Mouse (Mus musculus) mature B cell (primary cell): ENCODE data around the gene Tctn1.

Source experiments
- in situ Hi-C: fragments of 300-500 bp; cut with MboI; formaldehyde crosslinking; loops from 2 replicates; pipeline ENCODE4 v1.14.3; 2019

Tctn1 gene

DNA sequence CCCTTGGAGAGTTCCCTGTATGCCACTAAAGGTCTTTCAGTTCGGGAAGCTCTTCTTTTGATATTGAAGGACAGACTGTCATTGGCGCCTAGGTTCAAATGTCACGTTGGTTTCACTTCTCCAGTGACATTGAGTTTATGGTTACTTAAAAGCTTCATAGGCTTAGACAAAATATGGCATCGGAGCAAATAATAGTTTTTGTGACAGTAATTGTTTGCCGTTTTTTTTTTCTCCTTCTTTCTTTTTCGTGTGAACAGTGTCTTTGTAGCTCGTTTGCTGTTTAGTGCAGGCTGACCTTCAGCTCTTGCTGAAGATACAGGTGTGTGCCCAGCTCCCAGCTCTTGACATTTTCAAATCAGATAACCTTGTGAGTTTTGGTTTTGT lies 21.5 kb upstream of the Tctn1 start:
- in situ Hi-C loops: no loop called here

DNA sequence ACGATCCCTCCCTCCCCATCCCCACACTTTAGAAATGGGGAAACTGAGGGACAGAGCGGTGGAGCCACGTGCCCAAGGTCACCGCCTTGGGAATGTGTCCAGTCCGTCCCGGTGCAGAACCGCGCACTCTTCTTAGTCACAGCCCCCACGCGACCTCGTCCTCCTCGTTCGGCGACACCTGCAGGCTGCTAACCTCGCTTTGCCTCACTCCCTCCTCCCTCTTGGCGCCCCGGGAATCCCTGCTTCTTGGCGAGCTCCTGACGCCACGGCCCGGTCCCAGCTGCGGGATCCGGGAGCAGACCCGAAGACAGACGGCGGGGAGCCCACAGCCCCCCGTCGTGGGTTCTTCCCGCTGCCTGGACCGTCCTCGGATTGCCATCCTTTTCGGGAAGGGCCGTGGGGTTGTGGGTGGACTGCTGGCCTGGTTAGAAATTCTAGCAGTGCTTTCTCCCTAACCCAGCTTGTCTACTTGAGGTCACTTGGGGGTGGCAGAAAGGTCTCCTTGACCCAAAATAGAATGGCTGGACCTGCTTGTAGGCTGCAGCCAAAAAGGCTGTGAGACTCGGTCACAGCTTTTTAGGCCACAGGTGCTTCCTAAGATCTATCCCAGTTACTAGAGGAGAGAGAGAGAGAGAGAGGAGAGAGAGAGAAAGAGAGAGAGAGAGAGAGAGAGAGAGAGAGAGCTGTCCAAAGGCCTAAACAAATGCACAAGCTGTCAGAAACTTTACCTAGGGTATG lies 20.9 kb upstream of the Tctn1 start:
- in situ Hi-C loops: no loop called here

DNA sequence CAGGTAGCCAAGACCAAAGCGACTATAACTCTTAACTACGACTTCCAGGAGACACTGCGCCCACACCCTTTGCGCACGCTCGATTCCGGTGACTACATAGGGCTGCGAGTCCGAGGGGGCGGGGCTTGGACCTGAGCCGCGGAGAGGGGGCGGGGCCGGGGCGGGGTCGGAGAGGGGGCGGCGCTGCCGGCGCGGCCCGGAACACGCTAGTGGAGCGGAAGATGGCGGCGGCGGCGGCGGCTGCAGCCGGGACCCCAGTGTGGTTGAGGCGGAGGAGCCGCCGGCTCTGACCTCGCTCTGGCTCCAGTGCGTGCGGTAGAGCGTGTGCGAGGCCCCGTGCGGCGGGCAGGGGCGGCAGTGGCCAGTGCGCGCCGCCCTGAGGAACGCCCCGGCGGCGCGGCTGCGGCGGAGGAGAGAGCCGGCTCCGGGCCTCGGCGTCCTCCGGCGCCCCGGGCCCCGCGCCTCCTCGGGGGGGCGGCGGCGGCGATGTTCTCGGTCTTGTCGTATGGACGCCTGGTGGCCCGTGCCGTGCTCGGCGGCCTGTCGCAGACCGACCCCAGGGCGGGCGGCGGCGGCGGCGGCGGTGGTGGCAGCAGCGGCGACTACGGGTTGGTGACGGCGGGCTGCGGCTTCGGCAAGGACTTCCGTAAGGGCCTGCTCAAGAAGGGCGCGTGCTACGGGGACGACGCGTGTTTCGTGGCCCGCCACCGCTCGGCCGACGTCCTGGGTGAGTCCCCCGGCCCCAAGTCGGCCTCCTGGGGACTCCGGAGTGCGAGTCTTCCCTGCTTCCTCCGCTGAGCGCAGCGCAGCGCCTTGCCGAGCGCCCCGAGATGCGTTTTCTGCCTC lies 20.1 kb upstream of the Tctn1 start, which contains the start of gene Pptc7:
Gene Pptc7, plus strand, starts transcription at position 183 of the 846 bp plus-strand sequence.
- in situ Hi-C loops: no loop called here

DNA sequence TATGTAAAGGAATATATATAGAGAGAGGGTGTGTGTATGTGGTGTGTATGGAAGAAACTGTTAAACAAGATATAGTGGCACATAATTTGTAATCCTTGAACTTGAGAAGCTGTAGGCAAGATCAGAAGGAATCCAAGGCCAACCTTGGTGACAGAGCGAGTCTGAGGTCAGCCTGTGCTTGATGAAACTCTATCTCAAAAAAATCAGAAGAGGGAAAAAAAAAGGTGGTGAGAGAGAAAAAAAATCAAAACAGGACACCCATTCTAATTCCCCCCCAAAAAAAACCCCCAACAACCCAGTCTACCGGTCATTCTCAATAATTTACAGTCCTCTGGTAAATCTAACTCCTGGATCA lies 19.5 kb upstream of the Tctn1 start:
- in situ Hi-C loops: no loop called here

DNA sequence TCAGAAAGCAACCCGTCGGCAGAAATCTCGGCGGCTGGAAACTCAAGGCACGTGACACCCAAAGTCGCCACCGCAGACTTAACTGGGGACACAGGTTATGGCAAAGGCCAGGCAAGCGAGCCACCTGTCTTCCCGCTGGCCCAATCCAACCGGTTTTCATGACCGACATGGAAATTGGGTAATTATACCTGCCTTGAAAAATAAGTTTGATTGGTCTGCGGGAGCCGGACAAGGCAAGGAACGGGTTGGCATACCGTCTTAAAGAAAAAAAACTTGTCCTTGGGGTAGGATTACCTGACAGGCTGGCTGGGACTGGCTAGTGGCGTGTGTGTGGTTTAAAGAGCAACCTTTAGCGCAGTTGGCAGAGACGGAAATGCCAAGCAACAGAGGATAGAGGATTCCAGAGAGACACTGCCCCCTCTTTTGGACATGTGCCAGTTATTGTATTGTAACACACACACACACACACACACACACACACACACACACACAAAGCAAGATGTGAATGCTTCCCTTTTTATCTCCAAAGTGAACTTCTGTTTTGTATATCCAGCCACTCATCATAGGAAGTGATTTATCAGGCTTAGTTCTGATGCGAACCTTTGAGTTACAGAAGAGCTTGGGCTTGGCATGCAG lies 16.7 kb upstream of the Tctn1 start:
- in situ Hi-C loops: no loop called here

DNA sequence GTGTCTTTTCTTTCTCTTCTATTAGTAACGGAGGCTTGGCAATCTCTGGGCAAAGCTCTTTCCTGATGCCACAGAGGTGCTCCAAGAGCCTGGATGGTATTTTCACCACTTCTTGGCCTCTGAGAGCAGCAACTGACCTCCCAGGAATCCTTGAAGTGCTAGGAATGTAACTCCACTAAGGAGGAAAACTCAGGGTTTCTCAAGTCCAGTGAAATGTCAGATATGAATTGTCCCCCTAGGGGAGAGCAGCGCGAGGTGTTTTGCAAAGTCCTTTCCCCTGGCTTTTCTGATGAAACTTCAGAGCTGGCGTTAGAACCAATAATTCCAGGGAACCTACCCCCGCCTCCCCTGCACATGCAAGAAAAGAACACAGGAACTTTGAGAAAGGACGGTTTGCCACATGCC lies 16.2 kb upstream of the Tctn1 start:
- in situ Hi-C loops: no loop called here

DNA sequence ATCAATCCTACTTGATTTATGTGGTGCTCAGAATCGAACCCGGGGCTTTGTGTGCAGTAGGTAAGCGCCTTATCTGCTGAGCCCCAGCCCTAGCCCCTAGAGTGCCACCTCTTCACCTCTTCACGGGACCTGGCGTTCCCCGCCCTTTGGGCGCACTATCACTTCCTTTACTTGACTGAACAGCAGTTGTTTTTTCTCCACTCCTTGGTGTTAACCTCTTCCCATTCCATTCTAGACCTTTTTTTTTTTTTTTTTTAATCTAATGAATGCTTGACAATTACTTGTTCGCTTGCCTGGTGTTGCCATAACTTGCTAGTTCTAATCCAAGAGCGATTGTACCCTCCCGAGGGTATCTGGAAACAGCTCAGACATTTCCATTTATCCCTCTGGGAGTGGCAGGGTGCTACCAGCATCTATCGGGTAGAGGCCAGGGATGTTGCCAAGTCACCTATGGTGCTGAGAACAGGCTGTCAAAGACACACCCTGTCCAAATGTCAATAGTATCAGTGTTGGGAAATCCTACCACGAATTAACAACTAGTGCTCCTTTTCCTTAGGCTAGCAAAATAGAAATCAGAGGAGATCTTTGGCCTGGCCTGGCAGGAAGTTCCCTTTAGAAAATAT lies 15.7 kb upstream of the Tctn1 start:
- in situ Hi-C loops: no loop called here

DNA sequence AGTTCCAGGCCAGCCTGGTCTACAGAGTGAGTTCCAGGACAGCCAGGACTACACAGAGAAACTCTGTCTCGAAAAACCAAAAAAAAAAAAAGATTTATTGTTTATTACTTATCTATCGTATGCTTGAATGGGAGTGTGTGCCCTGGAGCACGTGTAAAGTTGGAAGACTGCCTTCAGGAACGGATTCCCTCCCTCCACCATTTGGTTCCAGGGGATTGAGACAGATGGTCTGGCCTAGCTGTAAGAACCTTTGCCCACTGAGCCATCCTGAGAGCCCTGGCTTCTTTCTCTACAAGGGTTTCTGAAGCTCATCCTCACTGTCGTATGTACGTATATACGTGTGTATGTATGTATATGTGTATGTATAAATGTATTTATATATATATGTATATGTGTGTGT lies 14.7 kb upstream of the Tctn1 start:
- in situ Hi-C loops: no loop called here

DNA sequence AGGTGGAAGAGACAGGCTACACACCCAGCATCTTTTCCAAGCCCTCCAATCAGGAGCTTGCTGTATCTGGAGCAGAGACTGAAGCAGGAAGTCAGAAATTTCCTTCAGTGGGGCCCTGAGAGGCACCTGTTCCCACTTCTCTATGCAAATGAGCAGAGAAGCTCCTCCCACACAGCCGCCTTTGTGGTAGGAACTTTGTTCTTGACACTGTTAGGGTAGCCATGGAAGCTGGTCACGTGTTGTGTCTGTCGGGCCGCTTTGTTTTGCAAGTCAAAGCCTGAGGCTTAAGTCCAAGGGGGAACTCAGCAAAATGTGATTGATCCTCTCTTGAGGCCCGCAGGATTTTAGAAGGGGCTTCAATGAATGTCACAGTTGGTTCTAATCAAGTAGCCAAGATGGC lies 10.5 kb upstream of the Tctn1 start:
- in situ Hi-C loops: no loop called here

DNA sequence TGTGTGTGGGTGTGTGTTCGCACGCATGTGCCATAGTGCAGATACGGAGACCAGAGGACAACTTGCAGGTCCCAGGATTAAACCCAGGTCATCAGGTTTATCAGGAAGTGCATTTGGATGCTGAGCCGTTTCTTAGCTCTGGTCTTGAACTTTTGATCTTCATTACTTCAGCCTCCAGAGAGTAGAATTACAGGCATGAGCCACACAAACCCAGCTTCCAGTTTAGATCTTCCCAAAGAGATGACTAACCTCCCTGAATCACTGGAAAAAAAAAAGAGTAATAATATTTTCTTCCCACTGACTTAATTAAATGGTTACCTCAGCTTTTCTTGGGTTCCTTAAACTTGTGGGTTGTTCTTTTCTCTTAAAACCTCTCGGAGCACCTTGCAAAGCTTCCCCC lies 8.6 kb upstream of the Tctn1 start:
- in situ Hi-C loops: no loop called here

DNA sequence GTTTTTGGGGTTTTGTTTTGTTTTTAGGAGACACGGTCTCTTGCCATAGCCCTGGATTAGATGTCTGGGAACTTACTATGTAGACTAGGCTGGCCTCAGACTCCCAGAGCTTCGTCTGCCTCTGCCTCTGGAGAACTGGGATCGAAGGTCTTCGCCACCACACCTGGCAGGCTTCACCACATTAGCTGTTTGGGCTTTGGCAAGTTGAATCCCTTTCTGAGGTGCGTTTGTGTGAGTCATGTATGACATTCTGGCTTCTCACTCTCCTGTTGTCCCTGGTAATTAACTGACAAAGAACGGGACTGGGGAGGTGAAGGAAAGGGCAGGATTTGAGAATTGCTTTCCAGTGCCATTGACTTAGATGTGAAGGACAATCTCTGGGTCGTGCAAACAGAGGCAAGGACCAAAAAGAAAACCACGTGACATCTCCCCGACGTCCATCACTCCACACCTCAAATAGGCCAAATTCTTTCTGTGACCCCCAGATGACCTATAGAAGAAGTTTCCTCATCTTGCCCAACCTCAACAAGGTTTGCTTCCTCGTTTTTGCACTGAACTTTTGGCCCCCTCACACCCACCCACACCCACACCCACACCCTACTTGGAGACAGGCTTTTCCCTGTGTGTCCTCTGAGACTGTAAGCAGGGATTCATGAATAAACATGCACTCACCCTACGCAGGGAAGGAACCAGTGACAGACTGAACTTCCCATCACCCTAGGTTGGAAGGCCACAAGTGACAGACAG lies 4.8 kb upstream of the Tctn1 start:
- in situ Hi-C loops: no loop called here

DNA sequence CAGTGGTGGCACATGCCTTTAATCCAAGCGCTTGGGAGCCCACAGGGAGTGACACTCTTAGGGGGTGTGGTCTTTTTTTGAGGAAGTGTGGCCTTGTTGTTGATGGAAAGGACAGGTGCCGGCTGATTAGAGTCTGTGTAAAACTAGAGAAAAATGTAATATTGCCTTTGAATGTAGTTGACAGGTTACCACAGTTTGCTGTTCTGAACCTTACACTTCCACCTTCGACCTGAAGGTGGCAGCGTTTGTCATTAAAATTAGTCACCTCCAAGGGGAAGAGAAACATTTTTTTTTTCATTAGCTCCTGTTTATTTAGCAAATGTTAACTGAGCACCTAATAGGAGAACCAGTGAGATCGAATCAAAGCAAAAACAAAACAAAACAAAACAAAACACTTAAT lies 3.6 kb upstream of the Tctn1 start:
- in situ Hi-C loops: no loop called here

DNA sequence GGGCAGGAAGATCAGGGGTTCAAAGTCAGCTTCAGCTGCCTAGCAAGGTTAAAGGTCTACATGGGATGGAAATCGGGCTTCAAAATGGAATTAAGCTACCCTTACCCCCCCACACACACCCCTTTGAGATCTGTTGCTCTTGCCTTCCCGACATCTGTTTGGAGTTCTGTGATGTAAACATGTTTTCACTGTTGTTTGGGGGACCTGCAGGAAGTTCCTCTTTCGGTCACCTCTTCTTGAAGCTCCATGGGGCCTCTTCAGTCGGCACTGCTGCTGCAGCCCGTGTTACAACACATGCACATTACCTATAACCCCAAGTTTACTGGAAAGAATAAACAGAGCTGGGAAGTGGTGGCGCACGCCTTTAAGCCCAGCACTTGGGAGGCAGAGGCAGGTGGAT lies 2.9 kb upstream of the Tctn1 start:
- in situ Hi-C loops: no loop called here

DNA sequence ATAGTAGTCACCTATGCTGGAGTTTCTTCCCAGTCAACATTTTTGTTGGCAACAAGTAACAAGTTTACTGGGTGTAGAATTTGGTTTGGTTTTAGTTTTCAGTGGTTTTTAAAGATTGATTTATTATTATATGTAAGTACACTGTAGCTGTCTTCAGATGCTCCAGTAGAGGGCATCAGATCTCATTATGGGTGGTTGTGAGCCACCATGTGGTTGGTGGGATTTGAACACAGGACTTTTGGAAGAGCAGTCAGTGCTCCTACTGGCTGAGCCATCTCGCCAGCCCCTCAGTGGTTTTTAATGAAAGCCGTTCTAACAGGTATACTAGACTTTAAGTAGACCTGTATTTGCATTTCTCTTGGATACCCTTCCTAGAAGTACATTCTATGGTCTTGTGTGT lies 1.7 kb upstream of the Tctn1 start:
- in situ Hi-C loops: no loop called here

DNA sequence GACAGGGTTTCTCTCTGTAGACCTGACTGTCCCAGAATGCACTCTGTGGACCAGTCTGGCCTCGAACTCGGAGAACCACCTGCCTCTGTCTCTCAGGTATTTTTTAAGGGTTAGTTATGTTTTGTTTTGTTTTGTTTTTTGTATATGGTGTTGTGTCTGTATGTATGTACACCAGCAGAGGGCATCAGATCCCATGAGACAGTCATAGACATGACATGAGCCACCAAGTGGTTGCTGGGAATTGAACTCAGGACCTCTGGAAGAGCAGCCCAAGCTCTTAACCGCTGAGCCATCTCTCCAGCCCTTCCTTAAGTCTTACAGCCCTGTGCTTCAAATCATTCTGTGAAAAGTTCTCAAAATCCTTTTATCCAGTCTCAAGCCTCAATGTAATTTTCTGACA lies 927 bp upstream of the Tctn1 start:
- in situ Hi-C loops: no loop called here

DNA sequence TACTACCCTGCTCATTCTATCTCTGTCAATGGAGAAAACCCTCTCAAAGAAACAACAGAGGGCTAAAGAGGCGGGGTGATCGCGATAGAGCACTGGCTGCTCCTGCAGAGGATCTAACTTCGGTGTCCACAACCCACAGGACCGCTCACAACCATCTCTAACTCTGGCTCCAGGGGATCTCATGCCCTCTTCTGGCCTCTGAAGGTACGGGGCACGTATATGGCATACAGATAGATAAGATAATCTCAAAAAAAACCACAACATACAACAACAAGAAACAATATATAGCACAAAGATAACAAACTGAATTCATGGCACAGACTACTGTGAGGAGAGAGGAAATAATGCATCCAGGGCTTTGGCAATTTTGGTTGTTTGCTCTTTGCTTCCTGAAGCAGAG lies 2.2 kb downstream of the Tctn1 start:
- in situ Hi-C loops: loop anchor here (5.0 kb wide), 1 partner anchor 40 kb away; no protein-coding TSS in a partner anchor

DNA sequence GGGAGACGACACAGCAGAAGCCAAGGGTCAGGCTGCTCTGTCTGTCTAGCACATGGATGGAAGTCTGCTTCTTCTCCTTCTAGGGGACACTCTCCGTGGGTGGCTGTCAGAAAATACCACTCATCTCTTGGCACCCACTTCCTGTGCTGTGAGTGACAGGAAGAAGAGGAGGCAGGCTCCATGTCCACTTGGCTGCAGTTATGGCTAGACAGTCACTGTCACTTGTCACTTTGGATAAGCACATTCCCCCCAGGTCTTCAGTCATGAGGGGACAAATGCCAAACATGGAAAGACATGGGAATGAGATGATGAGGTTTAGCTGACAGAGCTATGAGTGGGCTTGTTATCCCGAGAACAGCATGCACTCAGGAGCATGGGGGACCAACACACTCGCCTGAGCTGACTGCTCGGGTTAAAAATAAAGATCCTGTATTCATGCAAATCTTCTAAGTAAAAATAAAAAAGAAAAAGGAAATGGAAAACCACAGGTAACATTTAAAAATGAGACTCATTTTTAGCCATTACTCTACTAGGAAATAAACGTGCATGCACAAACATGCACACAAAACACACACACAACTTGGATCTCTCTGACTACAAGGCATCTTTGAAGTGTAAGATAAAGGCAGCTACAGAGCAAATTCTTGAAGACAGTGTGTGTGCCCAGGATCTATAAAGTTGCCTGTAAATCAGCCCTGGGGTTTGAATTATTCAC lies 6.1 kb downstream of the Tctn1 start:
- in situ Hi-C loops: no loop called here

DNA sequence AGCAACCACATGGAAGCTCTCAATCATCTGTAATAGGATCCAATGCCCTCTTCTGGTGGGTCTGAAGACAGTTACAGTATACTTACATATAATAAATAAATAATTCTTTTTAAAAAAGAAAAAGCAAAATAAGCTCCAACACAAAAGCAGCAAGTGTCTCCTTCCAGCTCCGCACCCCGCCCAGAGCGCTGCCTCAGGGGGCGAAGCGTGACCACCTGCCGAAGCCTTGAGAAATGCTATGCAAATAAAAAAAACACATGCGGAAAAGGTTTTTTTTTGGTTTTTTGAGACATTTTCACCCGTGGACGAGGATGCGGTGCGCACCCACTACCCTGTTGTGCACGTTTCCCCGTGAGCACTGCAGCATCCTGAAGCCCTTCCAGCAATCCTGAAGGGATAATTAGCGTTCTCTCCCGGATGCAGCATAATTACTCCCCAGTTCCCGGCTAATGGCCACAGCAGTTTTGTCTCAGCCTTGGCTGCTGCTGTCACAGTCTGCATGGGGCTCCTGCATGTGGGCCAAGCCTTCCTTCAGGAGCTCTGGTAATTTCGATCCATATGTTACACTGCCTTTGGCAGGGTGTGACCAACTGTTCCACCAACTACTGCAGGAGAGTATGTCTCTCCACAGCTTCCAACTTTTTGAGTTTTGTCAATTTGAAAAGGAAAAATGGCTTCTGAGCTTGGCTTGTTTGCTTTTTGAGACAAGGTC lies 12.2 kb downstream of the Tctn1 start:
- in situ Hi-C loops: no loop called here

DNA sequence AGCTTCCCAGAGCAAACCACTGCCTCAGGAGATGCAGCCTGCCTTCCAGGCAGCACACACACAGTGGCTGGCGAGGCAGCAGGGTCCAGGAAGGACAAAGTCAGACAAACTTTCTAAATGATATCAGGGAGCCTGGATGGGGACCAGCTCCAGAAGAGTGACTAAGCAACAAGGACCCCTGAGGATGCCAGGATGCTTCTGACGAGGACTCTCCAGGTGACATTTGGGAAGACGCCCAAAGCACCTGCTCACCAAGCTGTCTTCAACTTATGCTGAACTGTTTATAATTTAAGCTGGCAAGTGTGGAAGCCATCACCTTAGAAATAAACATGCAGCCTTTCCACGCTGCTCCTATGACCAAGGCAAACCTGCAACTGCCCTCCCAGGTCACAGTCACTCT lies 15.0 kb downstream of the Tctn1 start:
- in situ Hi-C loops: no loop called here

DNA sequence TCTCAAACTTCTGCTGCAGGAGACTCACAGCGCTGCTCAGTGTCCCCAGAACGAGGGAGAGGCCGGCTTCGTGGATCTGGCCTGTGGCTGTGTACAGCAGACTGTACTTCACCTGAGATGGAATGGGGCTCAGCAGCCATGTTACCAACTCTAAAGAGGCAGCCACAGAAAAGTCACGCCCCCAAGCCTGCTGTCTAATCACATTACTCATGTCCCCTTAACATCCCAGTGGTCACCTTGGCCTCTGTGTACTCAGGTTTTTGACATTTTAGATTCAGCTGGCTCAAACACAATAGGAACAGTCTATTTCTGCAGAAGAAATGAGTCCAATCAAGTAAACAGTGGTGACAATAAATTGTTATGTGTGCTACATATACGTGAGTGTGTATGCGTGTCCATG lies 16.3 kb downstream of the Tctn1 start:
- in situ Hi-C loops: no loop called here

DNA sequence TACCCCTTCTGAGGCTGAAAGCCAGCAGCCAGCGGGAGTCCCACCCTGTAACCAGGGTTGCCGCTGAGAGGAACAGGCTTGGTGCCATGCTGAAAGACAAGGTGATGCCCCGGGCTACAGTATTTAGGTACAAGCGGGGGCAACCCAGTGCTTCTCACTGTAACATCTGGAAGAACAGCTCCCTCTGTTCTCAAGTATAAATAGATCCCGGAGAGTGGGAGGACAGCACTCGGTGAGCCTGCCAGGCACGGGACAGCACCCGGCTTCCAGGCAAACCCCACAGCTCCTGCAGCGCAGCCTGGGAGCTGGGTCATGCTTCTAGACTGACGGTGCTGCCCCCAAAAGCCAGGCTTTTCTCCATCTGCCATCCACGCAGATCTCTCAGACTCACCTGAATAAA lies 16.7 kb downstream of the Tctn1 start:
- in situ Hi-C loops: no loop called here
